Mouse (Mus musculus): Measurements from ENCODE around the gene Plce1. TPM values are rescaled to one million over a fixed set of nuclear protein-coding genes. Genes with fewer than 3 reads are reported as not detected.

Plce1 gene
- total and polyA plus RNA-seq, 3 experiments = not detected

GRCm38 (mm10) chr19:38796546-38796945, 315.6 kb downstream of the Plce1 start:
- no peak for DNase-seq (ENCODE audit: low read depth, low spot score)
- Histone ChIP-seq H3K79me2 (ENCODE audit: control insufficient read depth, insufficient read depth, low read length, poor library complexity) (no peaks in the 10 kb centered on the region; the same call in 1 of the 2 replicates), H3K36me3 (ENCODE audit: control insufficient read depth in 1 of 2, insufficient read depth in 2 of 2, low read length in 2 of 2) (peaks cover 0 to 31% of the 10 kb centered on the region in 2 experiments; a peak in 2 of 4 replicates), H3K9me3 (replicated peaks; ENCODE audit: insufficient read depth, low read length) (no peaks in the 10 kb centered on the region), H3K4me1 (ENCODE audit: control insufficient read depth in 1 of 2, insufficient read depth in 2 of 2, low read length in 2 of 2) (no peaks in the 10 kb centered on the region), H3K9ac (ENCODE audit: control insufficient read depth, low read depth, low read length, poor library complexity, severe bottlenecking) (no peak overlapping the region), H3K4me3 (ENCODE audit: control insufficient read depth in 1 of 2, insufficient read depth in 1 of 2, low read depth in 2 of 2, low read length in 2 of 2) (no peak overlapping the region), H3K27me3 (ENCODE audit: control insufficient read depth in 1 of 2, insufficient read depth in 2 of 2, low read length in 2 of 2) (no peaks in the 10 kb centered on the region), H3K27ac (ENCODE audit: control insufficient read depth, low read depth, low read length) (no peak overlapping the region)
- TF ChIP-seq CHD1 (IDR thresholded peaks at IDR 0.05; ENCODE audit: low read depth, low read length) (no peak), BHLHE40 (IDR thresholded peaks at IDR 0.05; ENCODE audit: borderline replicate concordance, low read depth, low read length) (no peak), USF2 (IDR thresholded peaks at IDR 0.05; ENCODE audit: borderline replicate concordance in 1 of 2, insufficient read depth in 1 of 2, low read depth in 1 of 2, low read length in 2 of 2) (no peak), NRF1 (IDR thresholded peaks at IDR 0.05; ENCODE audit: insufficient read depth, low read depth, low read length, poor library complexity, severe bottlenecking) (no peak), SMC3 (IDR thresholded peaks at IDR 0.05; ENCODE audit: low read depth, low read length) (no peak), TAL1 (IDR thresholded peaks at IDR 0.05; ENCODE audit: low read length) (no peak), MAFK (IDR thresholded peaks at IDR 0.05; ENCODE audit: borderline replicate concordance, low read depth, low read length) (no peak), POLR2AphosphoS2 (IDR thresholded peaks at IDR 0.05; ENCODE audit: low read length) (no peak), RAD21 (IDR thresholded peaks at IDR 0.05; ENCODE audit: low read depth, low read length) (no peak), USF1 (IDR thresholded peaks at IDR 0.05; ENCODE audit: low read depth, low read length) (no peak)

DNA sequence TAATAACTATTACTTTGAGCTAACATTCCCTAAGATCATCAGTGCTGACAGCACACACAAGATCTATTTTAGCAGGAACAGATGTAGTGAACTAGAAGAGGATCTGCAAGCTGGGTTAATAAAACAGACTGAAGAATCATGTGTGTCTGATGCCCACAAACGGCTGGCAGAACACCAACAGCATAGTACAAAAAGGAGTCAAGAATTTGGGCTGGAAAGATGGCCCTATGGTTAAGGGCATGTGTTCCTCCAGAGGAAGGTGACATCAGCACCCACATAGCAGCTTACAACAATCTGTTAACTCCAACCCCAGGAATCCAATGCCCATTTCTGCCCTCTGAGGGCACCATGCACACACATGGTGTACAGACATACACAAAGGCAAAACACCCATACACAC, 317.4 kb downstream of the Plce1 start:
- no peaks in the 10 kb centered on the region for H3K27me3 ChIP-seq (ENCODE audit: control insufficient read depth in 1 of 2, insufficient read depth in 2 of 2, low read length in 2 of 2)
- H3K9ac ChIP-seq (ENCODE audit: control insufficient read depth, low read depth, low read length, poor library complexity, severe bottlenecking) = no peak overlapping the region
- no peaks in the 10 kb centered on the region for H3K9me3 ChIP-seq (replicated peaks; ENCODE audit: insufficient read depth, low read length)
- H3K79me2 ChIP-seq (ENCODE audit: control insufficient read depth, insufficient read depth, low read length, poor library complexity) = no peaks in the 10 kb centered on the region; the same call in 1 of the 2 replicates
- no peak overlapping the region for H3K27ac ChIP-seq (ENCODE audit: control insufficient read depth, low read depth, low read length)
- peaks cover 0 to 25% of the 10 kb centered on the region in 2 experiments; a peak in 2 of 4 replicates for H3K36me3 ChIP-seq (ENCODE audit: control insufficient read depth in 1 of 2, insufficient read depth in 2 of 2, low read length in 2 of 2)
- no peak overlapping the region for H3K4me3 ChIP-seq (ENCODE audit: control insufficient read depth in 1 of 2, insufficient read depth in 1 of 2, low read depth in 2 of 2, low read length in 2 of 2)
- H3K4me1 ChIP-seq (ENCODE audit: control insufficient read depth in 1 of 2, insufficient read depth in 2 of 2, low read length in 2 of 2) = no peaks in the 10 kb centered on the region
- no peak for DNase-seq (ENCODE audit: low read depth, low spot score)
- TF ChIP-seq MEF2A (IDR thresholded peaks at IDR 0.05; ENCODE audit: extremely low read depth, insufficient replicate concordance, low read depth, low read length, poor library complexity, severe bottlenecking) = no peak
- no peak for TF ChIP-seq SIN3A (IDR thresholded peaks at IDR 0.05; ENCODE audit: low read length)

GRCm38 (mm10) chr19:38798801-38799200, 317.9 kb downstream of the Plce1 start:
- Histone ChIP-seq H3K27ac (ENCODE audit: control insufficient read depth, low read depth, low read length) (no peak overlapping the region), H3K4me3 (ENCODE audit: control insufficient read depth in 1 of 2, insufficient read depth in 1 of 2, low read depth in 2 of 2, low read length in 2 of 2) (no peak overlapping the region), H3K27me3 (ENCODE audit: control insufficient read depth in 1 of 2, insufficient read depth in 2 of 2, low read length in 2 of 2) (no peaks in the 10 kb centered on the region), H3K9ac (ENCODE audit: control insufficient read depth, low read depth, low read length, poor library complexity, severe bottlenecking) (no peak overlapping the region), H3K79me2 (ENCODE audit: control insufficient read depth, insufficient read depth, low read length, poor library complexity) (no peaks in the 10 kb centered on the region; the same call in 1 of the 2 replicates), H3K9me3 (replicated peaks; ENCODE audit: insufficient read depth, low read length) (no peaks in the 10 kb centered on the region), H3K4me1 (ENCODE audit: control insufficient read depth in 1 of 2, insufficient read depth in 2 of 2, low read length in 2 of 2) (no peaks in the 10 kb centered on the region), H3K36me3 (ENCODE audit: control insufficient read depth in 1 of 2, insufficient read depth in 2 of 2, low read length in 2 of 2) (peaks cover 0 to 25% of the 10 kb centered on the region in 2 experiments; a peak in 2 of 4 replicates)
- TF ChIP-seq ELF1 (IDR thresholded peaks at IDR 0.05; ENCODE audit: low read depth, low read length) (no peak), ZKSCAN1 (IDR thresholded peaks at IDR 0.05; ENCODE audit: low read depth, low read length) (no peak)
- DNase-seq (ENCODE audit: low read depth, low spot score) = no peak
